Mouse (Mus musculus) hindbrain, embryonic 10.5 days (tissue): ENCODE measurements at regions not wholly inside any gene's neighbourhood (a gene's known extent, or its start where the extent isn't known, plus 50 kb on each side); places are given as distances from the start of the nearest gene placed in this dataset.

Experiments
- DNase-seq: peaks from one replicate; pipeline ENCODE4 v3.0.0-alpha.2; 2017; ENCODE audit warnings: low spot score
- H3K27ac ChIP-seq: fragments of 300-500 bp; sonication (generic); 2 replicates; pipeline ENCODE4 v1.5.1; 2016; ENCODE audit warnings: mild to moderate bottlenecking, moderate library complexity
- H3K27me3 ChIP-seq: fragments of 300-500 bp; sonication (generic); 2 replicates; pipeline ENCODE4 v1.6.1; 2016; ENCODE audit warnings: mild to moderate bottlenecking; ENCODE audit not compliant: poor library complexity, insufficient read depth, severe bottlenecking
- H3K36me3 ChIP-seq: fragments of 300-500 bp; sonication (generic); 2 replicates; pipeline ENCODE4 v1.6.1; 2016; ENCODE audit warnings: mild to moderate bottlenecking, moderate library complexity
- H3K4me1 ChIP-seq: fragments of 300-500 bp; sonication (generic); replicated peaks from 2 replicates; pipeline ENCODE4 v1.6.1; 2016; ENCODE audit warnings: mild to moderate bottlenecking
- H3K4me3 ChIP-seq: fragments of 300-500 bp; sonication (generic); 2 replicates; pipeline ENCODE4 v1.5.1; 2016; ENCODE audit warnings: mild to moderate bottlenecking, moderate library complexity
- H3K9me3 ChIP-seq: fragments of 300-500 bp; sonication (generic); 2 replicates; pipeline ENCODE4 v1.6.1; 2016; ENCODE audit warnings: mild to moderate bottlenecking, moderate library complexity
- WGBS: fragments of 180-500 bp; shearing (Covaris S2); methylation state at CpG from one replicate; pipeline ENCODE4 v1.1.7; 2016; 5-methylcytosine and 5-hydroxymethylcytosine counted together

DNA sequence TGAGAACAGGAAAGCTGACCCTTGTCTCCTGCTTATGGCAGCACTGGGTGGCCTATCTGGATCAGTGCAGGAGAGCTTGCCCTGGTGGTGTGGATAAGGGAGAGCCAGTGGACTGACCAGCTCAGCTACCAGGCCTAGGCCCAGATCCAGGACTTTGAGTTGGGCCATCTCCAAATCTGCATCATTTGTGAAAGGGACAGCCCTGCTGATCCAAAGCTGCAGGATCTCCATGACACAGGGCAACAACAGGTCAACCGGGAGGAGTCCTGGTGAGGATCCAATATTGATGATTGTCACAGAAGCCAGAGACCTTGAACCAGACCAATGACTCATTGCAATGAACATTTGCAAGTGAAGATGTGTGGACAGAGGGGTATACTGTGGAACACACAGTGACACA, 256.2 kb upstream of the Rtl1 start:
- WGBS, result 87% methylated on average over 1 of the region's 1 CpGs
- no peak overlapping the region for H3K27ac ChIP-seq

DNA sequence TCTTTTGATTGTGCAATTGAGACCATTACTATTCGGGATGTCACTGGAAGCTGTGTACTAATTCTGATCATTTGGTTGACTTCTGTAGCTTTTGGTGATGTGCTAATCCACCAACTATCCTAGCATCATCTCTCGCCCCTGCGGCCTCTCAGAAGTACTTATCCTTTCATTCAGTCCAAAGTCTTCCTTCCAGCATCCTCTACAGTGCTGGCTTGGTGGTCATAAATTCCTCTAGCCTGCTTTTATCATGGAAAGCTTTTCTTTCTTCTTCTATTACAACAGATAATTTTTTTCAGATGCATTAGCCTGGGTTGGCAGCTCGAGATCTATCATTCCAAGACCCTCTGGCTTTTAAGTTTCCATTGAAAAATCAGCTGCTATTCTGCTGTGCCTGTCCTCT, 257.6 kb upstream of the Rtl1 start:
- Histone ChIP-seq H3K4me3 (no peak overlapping the region), H3K27ac (no peak overlapping the region), H3K9me3 (peaks cover 7% of the 10 kb centered on the region; the same call in 1 of the 2 replicates), H3K4me1 (0 out of 2 replicates have a peak, but pooled peaks cover 3% of the 10 kb centered on the region), H3K36me3 (no peaks in the 10 kb centered on the region), H3K27me3 (no peaks in the 10 kb centered on the region)
- DNase-seq, result no peak
- WGBS, result 65% methylated on average over 4 of the region's 4 CpGs

More for the DNA sequence above, 256.2 kb upstream of the Rtl1 start:
- H3K4me1 ChIP-seq, result 0 out of 2 replicates have a peak, but pooled peaks cover 3% of the 10 kb centered on the region
- peaks cover 7% of the 10 kb centered on the region; the same call in 1 of the 2 replicates for H3K9me3 ChIP-seq
- no peaks in the 10 kb centered on the region for H3K36me3 ChIP-seq
- DNase-seq, result no peak
- H3K4me3 ChIP-seq, result no peak overlapping the region
- H3K27me3 ChIP-seq, result no peaks in the 10 kb centered on the region

DNA sequence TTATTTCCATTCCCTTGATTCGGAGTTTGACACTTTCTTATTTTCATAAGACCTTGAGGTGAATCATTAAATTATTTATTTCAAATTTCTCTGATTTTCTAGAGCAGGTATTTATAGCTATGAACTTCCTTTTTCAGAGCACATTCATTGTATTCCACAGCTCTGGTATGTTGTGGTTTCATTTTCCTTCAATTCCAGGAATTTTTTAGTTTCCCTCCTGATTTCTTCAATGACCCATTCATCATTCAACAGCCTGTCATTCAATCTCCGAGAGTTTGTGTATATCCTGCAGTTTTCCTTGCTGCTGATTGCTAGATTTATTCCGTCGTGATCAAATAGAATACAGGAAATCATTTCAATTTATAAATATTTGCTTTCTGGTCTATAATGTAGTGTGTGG, 264.7 kb upstream of the Rtl1 start:
- Histone ChIP-seq H3K27ac (no peak overlapping the region), H3K27me3 (no peaks in the 10 kb centered on the region), H3K4me3 (no peak overlapping the region), H3K4me1 (no peaks in the 10 kb centered on the region), H3K36me3 (no peaks in the 10 kb centered on the region), H3K9me3 (no peaks in the 10 kb centered on the region)
- no peak for DNase-seq
- 79% methylated on average over 4 of the region's 4 CpGs for WGBS

DNA sequence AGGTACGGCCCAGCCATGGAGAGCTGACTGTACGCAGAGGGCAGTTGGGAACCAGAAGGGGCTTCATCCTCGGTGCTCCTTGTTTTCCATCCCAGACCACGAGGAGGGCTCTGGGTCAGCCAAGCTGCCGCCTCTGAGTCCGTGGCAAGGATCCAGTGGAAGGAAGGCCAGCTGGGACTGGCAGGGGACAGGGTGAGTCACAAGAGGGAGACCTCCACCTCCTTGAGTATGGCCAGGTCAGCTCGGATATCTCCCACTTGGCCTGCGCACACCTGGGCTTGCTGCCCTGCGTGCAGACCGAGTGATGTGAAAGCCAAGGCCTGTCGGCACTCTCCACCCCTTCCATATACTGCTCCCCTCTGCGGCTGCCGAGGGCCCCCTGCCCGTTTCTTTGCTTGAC, 270.9 kb upstream of the Rtl1 start:
- no peaks in the 10 kb centered on the region for H3K27me3 ChIP-seq
- H3K4me3 ChIP-seq, result no peak overlapping the region
- no peak for DNase-seq
- no peak overlapping the region for H3K27ac ChIP-seq
- H3K36me3 ChIP-seq, result no peaks in the 10 kb centered on the region
- no peaks in the 10 kb centered on the region for H3K9me3 ChIP-seq
- H3K4me1 ChIP-seq, result no peaks in the 10 kb centered on the region
- 89% methylated on average over 14 of the region's 14 CpGs for WGBS

DNA sequence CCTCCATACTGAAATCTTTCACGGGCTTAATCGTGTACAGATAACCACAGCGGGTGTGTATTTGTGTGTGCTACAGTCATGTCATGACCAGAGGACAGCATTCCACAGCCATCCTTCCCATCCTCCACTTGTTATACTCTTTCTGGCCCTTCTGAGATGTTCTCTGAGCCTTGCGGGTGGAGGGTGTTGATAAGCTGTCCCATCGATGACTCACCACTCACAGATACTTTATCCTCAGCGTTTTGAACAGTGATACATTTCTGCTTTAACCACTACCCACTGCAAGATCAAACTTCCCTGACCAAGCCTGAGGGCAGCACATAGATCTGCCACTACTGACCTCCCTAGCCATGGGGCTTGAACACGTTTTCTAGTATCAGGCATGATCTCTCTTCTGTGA, 274.3 kb upstream of the Rtl1 start:
- no peak overlapping the region for H3K27ac ChIP-seq
- WGBS, result 83% methylated on average over 7 of the region's 7 CpGs
- H3K36me3 ChIP-seq, result no peaks in the 10 kb centered on the region
- no peaks in the 10 kb centered on the region for H3K9me3 ChIP-seq
- H3K4me1 ChIP-seq, result no peaks in the 10 kb centered on the region
- H3K4me3 ChIP-seq, result no peak overlapping the region
- no peak for DNase-seq
- no peaks in the 10 kb centered on the region for H3K27me3 ChIP-seq

DNA sequence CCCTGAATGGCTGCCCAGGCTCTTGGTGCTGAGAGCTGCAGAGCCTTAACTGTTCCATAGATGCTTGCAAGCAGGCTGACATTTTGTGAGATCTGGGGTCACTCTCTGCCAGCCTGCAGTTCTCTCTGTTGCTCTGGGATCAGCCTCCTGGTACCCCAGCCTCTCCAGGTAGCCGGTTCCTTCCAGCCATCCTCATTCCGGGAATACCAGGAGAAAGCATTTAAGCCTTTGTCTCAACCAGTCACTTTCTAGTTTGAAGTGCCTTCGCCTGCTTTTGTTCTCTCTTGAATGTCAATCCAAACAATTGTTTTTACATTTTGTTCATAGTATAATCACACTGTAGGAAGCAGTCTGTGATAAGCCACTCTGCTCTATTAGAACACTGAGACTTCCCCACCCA, 281.0 kb upstream of the Rtl1 start:
- 52% methylated on average over 3 of the region's 3 CpGs for WGBS
- Histone ChIP-seq H3K27me3 (no peaks in the 10 kb centered on the region), H3K9me3 (no peaks in the 10 kb centered on the region), H3K36me3 (no peaks in the 10 kb centered on the region), H3K4me3 (no peak overlapping the region), H3K27ac (no peak overlapping the region), H3K4me1 (0 out of 2 replicates have a peak, but pooled peaks cover 5% of the 10 kb centered on the region)
- no peak for DNase-seq

DNA sequence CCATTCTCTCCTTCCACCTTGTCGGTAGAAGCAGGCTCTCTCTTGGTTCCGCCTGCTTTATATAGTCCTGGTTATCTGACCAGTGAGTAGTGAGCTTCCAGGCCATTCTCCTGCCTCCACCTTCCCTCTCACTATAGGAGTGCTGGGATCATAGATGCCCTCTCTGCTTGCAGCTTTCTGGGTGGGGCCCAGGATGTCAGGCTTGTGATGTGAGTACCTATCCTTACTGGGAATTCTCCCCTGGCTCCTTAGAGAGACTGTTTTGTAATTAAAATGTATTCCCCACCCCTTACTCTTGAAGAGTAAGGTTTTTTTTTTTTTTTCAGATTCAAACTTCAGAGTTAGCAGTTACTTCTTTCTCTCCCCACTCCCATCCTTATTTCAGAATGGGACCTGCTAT, 291.1 kb upstream of the Rtl1 start:
- 80% methylated on average over 2 of the region's 2 CpGs for WGBS
- H3K4me1 ChIP-seq, result no peaks in the 10 kb centered on the region
- no peak overlapping the region for H3K27ac ChIP-seq

DNA sequence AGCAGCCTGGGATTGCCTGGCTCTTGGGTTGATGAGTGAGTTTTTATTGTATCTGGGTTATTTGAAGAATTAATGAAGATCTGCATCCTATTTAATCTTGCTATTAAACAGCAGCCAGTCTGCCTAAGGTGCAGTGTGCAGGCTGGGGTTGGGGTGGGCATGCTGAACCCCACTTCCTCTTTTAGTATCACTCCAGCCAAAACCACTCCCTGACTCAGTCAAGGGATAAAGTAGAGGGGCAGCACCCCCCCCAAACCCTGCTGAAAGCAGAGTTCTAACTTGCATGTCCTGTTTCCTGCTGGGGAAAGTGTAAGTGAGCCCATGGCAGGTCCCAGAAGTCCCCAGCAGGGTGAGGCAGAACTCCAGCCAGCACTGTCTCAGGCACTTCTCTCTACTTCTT, 292.7 kb upstream of the Rtl1 start:
- H3K4me3 ChIP-seq, result no peak overlapping the region
- DNase-seq, result no peak
- no peaks in the 10 kb centered on the region for H3K27me3 ChIP-seq
- H3K4me1 ChIP-seq, result no peaks in the 10 kb centered on the region
- H3K9me3 ChIP-seq, result no peaks in the 10 kb centered on the region
- H3K36me3 ChIP-seq, result no peaks in the 10 kb centered on the region
- H3K27ac ChIP-seq, result no peak overlapping the region

More for the DNA sequence above, 291.1 kb upstream of the Rtl1 start:
- Histone ChIP-seq H3K27me3 (no peaks in the 10 kb centered on the region), H3K36me3 (no peaks in the 10 kb centered on the region), H3K4me3 (no peak overlapping the region), H3K9me3 (no peaks in the 10 kb centered on the region)
- DNase-seq, result no peak

DNA sequence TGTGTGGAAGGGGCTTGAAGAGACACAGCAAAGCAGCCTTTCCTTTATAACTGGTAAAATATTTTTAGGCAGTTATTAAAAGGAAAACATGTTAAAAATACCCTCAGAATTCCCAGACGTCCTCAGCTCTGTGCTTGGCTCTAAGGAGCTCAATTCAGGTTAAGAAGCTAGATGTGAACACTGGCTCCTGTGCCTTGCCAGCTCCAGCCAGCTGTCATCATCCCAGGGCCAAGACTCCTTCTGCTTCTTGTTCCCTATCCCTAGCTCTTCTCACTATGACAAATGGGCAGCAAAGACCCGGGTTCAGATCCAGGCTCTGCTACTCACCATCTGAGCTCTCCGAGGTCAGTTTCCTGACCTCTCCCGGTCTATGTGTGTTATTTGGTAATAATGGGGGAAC, 293.5 kb upstream of the Rtl1 start:
- H3K27me3 ChIP-seq, result no peaks in the 10 kb centered on the region
- H3K4me1 ChIP-seq, result no peaks in the 10 kb centered on the region
- H3K36me3 ChIP-seq, result no peaks in the 10 kb centered on the region
- WGBS, result 82% methylated on average over 4 of the region's 4 CpGs
- H3K9me3 ChIP-seq, result no peaks in the 10 kb centered on the region
- H3K27ac ChIP-seq, result no peak overlapping the region
- no peak for DNase-seq
- no peak overlapping the region for H3K4me3 ChIP-seq

DNA sequence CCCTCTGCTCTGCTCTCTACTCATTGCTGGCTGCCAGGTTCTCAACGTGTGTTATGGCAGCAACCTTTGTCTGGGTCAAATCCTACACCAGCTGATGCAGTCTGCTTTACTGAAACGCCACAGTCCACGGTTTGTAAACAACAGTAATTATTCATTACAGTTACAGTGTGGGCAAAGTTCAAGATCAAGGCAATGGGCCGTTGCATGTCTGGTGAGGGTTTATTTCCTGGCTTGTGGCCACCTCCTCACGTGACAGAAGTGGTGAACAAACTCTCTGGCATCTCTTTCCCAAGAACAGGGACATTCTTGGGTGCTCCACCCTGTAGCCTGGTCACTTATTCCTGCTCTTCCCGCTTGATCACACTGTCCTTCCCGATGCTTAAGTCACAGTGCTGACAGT, 295.3 kb upstream of the Rtl1 start:
- H3K4me3 ChIP-seq, result no peak overlapping the region
- H3K27me3 ChIP-seq, result no peaks in the 10 kb centered on the region
- no peaks in the 10 kb centered on the region for H3K9me3 ChIP-seq
- no peaks in the 10 kb centered on the region for H3K36me3 ChIP-seq
- H3K4me1 ChIP-seq, result peaks cover 3% of the 10 kb centered on the region; the same call in 1 of the 2 replicates
- H3K27ac ChIP-seq, result no peak overlapping the region
- DNase-seq, result no peak
- 86% methylated on average over 7 of the region's 7 CpGs for WGBS

DNA sequence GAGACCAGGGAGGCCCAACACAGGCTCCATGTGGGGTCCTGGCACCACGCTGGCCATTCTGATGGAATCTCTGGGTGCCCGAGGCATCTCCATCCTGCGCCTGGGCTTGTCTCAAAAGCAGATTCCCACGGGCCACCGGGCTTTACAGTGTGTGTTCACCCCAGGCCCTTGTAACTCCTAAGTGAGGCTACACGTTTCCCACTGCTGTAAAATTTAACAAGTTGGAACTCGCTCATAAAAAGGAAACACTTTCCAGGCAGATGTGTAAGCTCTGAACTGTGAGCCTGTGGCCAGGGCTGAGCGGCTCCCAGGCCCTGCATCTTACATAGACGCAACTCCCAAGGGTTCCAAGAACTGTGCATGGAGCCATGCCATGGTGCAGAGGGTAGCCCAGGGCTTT, 296.3 kb upstream of the Rtl1 start:
- no peaks in the 10 kb centered on the region for H3K27me3 ChIP-seq
- H3K9me3 ChIP-seq, result no peaks in the 10 kb centered on the region
- no peak for DNase-seq
- H3K27ac ChIP-seq, result no peak overlapping the region
- peaks cover 3% of the 10 kb centered on the region; the same call in 1 of the 2 replicates for H3K4me1 ChIP-seq
- no peak overlapping the region for H3K4me3 ChIP-seq
- no peaks in the 10 kb centered on the region for H3K36me3 ChIP-seq
- 87% methylated on average over 9 of the region's 9 CpGs for WGBS

DNA sequence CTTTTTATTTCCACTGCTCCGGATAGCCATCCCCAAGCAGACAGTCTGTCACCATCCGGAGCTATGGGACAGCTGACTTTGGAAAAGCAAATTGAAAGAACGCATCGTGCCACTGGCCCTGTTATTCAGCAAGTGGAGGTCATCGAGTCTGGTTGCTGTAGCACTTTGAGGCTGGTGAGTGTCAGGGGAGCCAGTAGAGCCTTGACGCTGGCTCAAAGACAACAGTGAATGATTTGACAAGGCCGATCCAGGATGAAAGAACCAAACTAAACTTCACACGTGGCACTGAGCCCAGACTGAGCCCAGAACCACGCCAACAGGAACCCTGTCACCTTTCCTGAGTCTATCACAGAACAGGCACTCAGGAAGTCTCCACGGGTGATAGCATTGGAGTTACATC, 296.8 kb upstream of the Rtl1 start:
- WGBS, result 93% methylated on average over 10 of the region's 10 CpGs
- Histone ChIP-seq H3K27ac (0 out of 2 replicates have a peak overlapping the region, but pooled peaks have one; percentile 23), H3K4me3 (no peak overlapping the region), H3K9me3 (no peaks in the 10 kb centered on the region), H3K27me3 (no peaks in the 10 kb centered on the region), H3K4me1 (peaks cover 3% of the 10 kb centered on the region; the same call in 1 of the 2 replicates), H3K36me3 (no peaks in the 10 kb centered on the region)
- DNase-seq, result no peak

DNA sequence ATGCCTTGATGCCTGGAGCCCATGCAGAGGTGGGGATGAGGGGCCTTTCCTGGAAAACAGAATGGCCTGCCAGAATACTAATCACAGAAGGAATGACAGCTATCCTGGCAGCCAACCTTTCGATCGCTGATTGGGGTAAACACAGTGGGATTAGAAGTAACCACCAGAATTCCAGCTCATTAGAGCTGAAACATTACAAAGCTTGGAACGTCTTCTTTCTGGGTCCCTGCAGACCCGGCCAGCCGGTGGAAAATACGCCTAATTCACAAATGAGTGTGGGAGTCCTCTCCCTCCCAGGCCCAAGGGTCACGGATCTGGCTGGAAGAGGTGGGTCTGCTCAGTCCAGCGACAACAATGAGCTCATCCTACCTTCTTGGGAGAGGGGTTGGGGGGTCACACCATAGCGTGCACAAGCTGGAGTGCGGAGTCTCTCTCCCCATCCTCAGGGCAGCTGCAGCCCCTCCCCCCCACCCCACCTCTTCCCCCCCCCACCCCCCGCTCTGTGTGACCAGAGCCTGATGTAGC, 297.8 kb upstream of the Rtl1 start:
- no peak overlapping the region for H3K27ac ChIP-seq
- no peaks in the 10 kb centered on the region for H3K9me3 ChIP-seq
- H3K4me3 ChIP-seq, result no peak overlapping the region
- H3K4me1 ChIP-seq, result peaks cover 3% of the 10 kb centered on the region; the same call in 1 of the 2 replicates
- no peak for DNase-seq
- 85% methylated on average over 11 of the region's 11 CpGs for WGBS
- no peaks in the 10 kb centered on the region for H3K27me3 ChIP-seq
- H3K36me3 ChIP-seq, result no peaks in the 10 kb centered on the region

DNA sequence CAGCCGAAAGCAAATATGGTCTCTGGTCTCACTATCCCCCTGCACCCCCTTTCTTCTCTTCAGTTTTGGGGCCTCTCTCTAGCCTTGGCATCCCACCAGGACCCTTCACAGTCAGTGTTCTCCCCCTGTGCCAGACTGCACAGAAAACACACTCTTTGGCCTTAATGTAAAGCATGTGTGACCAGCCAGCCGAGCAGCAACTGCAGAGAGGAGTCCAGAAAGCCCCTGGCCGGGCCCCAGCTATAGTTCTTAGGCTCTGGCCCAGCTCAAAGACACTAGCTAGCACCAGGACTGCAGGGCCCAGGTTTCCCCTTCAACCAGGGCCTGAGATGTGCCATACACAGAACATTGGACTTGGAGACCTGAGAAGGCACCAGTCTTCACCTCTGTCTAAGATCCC, 299.3 kb upstream of the Rtl1 start:
- no peak overlapping the region for H3K4me3 ChIP-seq
- no peak for DNase-seq
- 81% methylated on average over 3 of the region's 3 CpGs for WGBS
- H3K27ac ChIP-seq, result peak overlapping the region; percentile 23; the same call in 1 of the 2 replicates
- no peaks in the 10 kb centered on the region for H3K9me3 ChIP-seq
- H3K27me3 ChIP-seq, result no peaks in the 10 kb centered on the region
- H3K36me3 ChIP-seq, result no peaks in the 10 kb centered on the region
- peaks cover 3% of the 10 kb centered on the region; the same call in 1 of the 2 replicates for H3K4me1 ChIP-seq
